Mouse (Mus musculus) layer of hippocampus, adult 8-10 months (tissue): Measurements from ENCODE around the gene Olfr450. TPM values are rescaled to one million over a fixed set of nuclear protein-coding genes. Genes with fewer than 3 reads are reported as not detected.

Source experiments
- DNase-seq, 2 experiments: peaks; one replicate each; pipeline ENCODE4 v3.0.0; 2022; ENCODE audit warnings: low spot score in 2 of 2
- total RNA-seq, 4 experiments: library from RNA; stranded (reverse); gene quantifications; 2 replicates each; pipeline ENCODE4 v1.2.4; 2022

Olfr450 gene
- not detected for total RNA-seq

DNA sequence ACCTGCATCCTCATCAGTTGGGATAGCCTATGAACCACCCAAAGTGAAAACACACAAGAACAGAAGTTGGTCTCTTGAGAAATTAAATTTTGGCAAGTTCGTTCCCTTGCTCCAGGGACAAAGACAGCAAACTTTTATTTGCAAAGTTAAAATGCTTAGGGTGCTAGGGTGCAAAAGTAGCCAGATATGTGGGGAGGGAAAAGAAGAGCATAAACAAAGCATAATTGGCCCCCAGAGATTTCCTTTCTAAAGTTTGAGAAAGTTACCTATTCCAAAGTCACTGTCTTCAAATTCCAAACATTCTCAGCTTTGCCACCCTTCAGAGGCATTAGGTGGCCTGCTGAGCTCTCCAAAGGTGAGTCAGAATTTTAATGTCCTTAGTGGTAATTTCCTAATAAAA is at the start of gene Olfr450:
TSS of gene Olfr450 (plus strand) at position 301 of the 400 bp plus-strand sequence.
- DNase-seq = no peak

DNA sequence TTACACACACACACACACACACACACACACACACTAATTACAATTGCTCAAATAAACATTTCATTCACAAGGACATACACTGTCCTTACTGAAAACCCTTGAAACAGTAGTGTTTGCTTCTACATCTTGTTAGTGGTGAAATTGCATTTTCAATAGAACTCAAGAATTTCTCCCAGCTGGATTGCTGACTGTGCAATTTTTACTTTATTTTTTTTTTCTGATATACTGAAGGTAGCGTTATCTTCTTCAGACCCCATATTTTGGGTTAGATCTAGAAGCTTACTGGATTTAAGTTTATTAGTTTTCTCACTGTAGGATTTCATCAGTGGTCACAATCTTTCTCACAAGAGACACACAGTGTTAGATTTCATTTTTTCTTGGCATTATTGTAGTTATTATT is 34.7 kb upstream of the Olfr450 start:
- no peak for DNase-seq

DNA sequence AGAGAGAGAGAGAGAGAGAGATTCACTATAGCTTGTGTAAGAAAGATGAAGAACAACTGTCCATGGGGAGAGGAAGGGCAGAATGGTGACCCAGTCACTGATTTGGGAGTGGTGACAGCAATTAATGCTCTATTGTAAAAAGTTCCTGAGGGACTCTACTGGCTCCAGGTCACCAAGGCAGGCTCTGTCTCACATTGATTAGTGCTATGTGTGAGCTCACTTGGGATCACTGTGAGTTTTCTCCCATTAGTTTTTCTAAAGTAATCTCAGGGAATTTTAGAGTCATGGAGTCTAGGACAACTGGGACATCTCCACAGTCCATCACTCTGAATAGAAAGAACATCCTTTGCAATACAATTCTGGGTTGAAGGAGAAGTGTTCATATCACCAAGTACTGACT is 26.9 kb upstream of the Olfr450 start, which contains the start of gene Olfr452:
TSS of gene Olfr452 (plus strand) at position 301 of the 400 bp plus-strand sequence.
- no peak for DNase-seq

DNA sequence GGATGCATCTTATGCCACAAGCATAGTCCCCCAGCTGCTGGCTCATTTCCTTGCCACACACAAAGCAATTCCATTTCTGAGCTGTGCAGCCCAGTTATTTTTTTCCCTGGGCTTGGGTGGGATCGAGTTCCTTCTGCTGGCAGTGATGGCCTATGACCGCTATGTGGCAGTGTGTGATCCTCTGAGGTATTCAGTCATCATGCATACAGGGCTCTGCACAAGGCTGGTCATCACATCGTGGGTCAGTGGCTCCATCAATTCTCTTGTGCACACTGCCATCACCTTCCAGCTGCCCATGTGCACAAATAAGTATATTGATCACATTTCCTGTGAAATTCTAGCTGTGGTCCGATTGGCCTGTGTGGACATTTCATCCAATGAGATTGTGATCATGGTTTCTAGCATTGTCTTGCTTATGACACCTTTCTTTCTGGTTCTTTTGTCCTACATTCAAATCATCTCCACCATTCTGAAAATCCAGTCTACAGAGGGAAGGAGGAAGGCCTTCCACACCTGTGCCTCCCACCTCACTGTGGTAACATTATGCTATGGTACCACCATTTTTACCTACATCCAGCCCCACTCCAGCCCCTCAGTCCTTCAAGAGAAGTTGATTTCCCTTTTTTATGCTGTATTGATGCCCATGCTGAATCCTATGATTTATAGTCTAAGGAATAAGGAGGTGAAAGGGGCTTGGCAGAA is 21.3 kb upstream of the Olfr450 start:
- DNase-seq = no peak

DNA sequence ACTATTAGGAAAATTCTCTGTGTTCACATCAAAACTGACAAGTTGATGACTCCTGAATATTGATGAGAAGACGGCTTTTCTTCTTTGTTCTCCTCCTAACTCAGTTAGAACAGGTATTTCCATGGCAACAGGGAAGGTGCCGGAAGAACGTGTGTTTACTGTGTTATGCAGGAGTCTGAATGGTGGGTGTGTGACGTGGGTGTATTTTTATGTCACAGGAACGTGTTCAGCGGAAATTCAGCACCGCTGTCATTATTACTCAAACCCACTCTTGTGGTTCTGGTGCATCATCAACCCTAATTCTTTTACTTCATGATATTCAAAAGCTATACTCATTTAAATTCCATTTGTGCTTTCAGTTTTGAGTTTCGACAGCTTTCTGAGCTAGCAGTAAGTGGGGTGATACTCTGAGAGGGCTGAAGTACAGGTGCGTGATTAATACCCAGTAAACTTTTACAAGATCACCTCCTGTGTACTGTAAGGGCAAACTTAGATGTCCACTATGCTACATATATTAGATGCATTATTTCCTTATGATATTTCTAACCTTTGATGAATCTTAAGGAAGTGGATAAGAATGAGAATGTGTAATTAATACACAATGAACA is 20.7 kb upstream of the Olfr450 start:
- no peak for DNase-seq

DNA sequence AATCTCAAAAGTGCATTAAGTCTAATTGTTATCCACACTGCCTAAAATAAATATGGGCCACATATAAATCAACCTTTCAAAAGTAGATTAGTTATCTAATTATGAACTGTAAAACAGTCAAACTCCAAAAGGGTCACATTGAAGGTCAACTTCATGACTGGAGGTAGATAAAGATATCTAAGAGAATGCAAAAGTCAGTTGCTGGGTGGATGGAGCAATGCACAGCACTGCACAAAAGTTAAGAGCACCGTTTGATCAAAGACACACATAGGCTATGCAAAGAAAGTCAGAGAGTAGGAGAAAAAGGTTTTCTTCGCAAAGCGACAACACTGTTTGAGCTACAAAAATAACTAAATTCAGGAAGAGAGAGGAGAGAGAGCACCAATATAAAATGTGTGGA is 16.8 kb upstream of the Olfr450 start:
- DNase-seq = no peak

DNA sequence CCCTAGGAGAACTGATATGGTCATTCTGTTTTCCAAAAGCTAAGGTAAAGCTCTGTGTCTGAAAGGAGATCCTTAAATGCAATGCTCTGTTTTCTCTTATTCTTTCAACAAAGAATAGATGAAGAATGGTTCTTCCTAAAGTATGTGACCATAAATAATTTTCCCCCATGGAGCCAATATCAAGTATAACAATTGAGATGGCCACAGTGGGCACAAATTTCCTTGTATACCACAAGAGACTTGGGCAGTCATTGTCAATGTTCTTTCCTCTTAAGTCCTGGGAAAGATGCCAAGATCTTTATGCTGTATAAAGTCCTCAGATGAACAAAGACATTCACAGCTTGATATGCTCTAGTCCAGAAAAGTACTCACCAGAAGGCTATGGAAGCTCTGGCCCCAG is 22.3 kb downstream of the Olfr450 start, which contains the start of gene Olfr449:
TSS of gene Olfr449 (plus strand) at position 301 of the 400 bp plus-strand sequence.
- DNase-seq = no peak

DNA sequence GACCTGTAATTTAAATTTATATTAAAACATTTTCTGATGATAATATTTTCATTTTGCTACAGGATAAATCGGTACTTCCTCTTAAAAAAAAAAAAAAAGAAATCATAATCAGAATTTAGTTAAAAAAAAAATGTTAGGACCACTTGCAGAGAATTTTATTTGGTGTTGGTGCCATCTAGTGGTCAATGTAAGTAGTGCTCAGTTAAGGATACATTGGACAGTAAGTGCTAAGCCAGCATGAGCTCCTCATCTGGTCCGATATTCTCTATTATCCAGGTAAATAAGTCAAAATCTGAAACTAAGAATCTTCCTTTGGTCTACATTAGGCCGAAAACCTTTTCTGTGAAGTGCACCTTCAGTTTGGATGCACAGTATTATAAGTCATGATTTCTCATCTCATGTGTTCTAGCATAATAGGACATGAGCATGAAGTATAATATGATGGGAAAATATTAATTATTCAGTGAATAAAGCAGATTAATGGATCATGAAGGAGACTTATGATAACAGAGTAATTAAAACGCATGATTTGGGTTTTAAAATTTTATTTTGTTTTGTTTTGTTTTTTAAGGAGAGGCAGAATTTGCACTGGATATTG is 48.6 kb downstream of the Olfr450 start:
- DNase-seq = peak in 1 of 2 experiments; percentile 11

Other genes starting within 250 kb of the Olfr450 start
- not detected for gene Tcaf3, start 214.2 kb upstream of the Olfr450 start, total RNA-seq
- 1 to 10 TPM in 1 of 4 experiments, under 1 TPM in 3; 0.74 to 1.1 (median 0.89) TPM for gene Tcaf2, start 166.7 kb upstream of the Olfr450 start, total RNA-seq
- 100 to 1,000 TPM; 192 to 236 (median 213) TPM for gene Tcaf1, start 101.9 kb upstream of the Olfr450 start, total RNA-seq
- not detected for gene Olfr453, start 72.6 kb upstream of the Olfr450 start, total RNA-seq
- gene Olfr38, start 55.5 kb upstream of the Olfr450 start, total RNA-seq = not detected
- not detected for gene Olfr452, start 26.8 kb upstream of the Olfr450 start, total RNA-seq
- gene Olfr449, start 22.4 kb downstream of the Olfr450 start, total RNA-seq = not detected
- not detected for gene Olfr448, start 78.5 kb downstream of the Olfr450 start, total RNA-seq
- not detected for gene Olfr447, start 96.9 kb downstream of the Olfr450 start, total RNA-seq
- under 1 TPM in 1 of 4 experiments, not detected in 3; 0.43 TPM for gene Olfr446, start 109.4 kb downstream of the Olfr450 start, total RNA-seq
- gene Olfr444, start 137.1 kb downstream of the Olfr450 start, total RNA-seq = not detected